Mouse (Mus musculus) natural killer cell, adult 2 months (primary cell): Measurements from ENCODE around the gene Rag2.
A peak's percentile ranks its signal among the peaks of the same experiment; 100 is the strongest.

Experiments
- DNase-seq, 2 experiments: peaks; one replicate each; pipeline ENCODE4 v3.0.0; 2022; ENCODE audit warnings: low spot score in 2 of 2

Rag2 gene

GRCm38 (mm10) chr2:101624526-101624925 lies at the start of gene Rag2:
Rag2 (plus strand) TSS chr2:101624718.
- DNase-seq = no peak

DNA sequence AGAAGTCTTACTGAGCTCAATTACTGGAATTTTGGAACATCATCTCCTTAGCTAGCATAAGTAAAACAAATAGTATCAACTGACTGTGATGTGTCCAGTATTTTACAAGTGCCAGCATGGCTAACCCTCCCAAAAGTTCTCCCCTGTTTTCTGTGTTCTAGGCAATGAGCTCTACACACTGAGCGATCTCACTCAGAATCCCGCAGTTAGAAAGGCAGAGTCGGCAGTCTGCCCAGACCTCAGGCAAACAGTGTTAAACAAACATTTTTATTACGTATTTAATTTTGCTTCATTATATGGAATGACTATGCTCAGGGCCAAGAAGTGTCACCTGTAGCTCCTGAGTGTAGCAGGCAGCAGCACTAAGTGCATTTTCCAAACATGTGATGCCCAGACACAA lies 47.3 kb upstream of the Rag2 start:
- DNase-seq = no peak

DNA sequence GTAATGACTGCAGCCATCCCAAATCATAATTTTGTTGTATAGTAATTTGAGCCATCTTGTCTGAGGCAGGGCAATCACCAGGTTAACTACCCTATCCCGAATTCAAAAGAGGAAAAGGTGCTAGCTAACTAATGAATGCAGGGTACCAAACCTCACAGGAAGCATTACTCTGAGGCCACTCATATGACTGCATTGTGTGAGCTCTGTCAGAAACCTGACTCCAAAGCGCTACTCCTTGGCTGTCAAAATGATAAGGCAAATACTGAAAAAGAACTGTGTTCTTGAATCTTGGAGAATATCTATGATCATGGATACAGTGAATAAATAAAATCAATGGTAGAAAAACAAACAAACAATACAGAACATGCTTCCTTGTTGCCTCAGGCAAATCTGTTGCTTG lies 44.5 kb upstream of the Rag2 start:
- DNase-seq = no peak

DNA sequence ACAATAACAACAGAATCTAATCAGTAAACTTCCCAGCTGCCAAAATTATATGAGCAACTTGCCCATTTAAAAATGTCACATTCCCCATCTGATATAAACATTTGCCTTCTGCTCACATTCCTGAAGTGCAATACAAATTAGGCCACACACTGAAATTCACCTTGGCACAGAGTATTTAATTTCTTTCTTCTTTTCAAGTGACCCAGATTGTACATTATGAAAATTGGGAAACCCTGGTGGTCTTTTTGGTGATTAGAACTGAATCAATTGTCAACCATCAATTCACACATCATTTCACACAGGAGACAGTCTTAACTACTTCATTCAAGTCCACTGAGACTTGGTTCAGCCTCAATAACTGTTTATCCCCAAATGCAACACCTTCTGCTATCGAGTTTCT lies 44.1 kb upstream of the Rag2 start:
- DNase-seq = no peak

DNA sequence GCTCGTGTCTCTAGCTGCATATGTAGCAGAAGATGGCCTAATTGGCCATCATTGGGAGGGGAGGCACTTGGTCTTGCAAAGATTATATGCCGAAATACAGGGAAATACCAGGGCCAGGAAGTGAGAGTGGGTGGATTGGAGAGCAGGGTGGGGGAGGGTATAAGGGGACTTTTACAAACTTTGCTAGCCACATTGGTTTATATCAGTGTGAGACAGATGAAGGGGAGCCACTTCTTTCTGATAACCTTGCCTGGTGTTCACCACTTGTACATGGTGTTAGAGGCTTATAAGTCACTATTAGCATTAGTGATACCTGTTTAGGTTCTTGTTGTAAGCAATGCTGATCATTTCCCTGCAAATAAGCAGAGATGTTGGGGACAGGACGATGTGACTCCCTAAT lies 43.5 kb upstream of the Rag2 start:
- DNase-seq = no peak

GRCm38 (mm10) chr2:101581418-101581817 lies 43.1 kb upstream of the Rag2 start:
- DNase-seq = no peak

- no peak for DNase-seq
Measured at GRCm38 (mm10) chr2:101591356-101591755, 33.2 kb upstream of the Rag2 start.

DNA sequence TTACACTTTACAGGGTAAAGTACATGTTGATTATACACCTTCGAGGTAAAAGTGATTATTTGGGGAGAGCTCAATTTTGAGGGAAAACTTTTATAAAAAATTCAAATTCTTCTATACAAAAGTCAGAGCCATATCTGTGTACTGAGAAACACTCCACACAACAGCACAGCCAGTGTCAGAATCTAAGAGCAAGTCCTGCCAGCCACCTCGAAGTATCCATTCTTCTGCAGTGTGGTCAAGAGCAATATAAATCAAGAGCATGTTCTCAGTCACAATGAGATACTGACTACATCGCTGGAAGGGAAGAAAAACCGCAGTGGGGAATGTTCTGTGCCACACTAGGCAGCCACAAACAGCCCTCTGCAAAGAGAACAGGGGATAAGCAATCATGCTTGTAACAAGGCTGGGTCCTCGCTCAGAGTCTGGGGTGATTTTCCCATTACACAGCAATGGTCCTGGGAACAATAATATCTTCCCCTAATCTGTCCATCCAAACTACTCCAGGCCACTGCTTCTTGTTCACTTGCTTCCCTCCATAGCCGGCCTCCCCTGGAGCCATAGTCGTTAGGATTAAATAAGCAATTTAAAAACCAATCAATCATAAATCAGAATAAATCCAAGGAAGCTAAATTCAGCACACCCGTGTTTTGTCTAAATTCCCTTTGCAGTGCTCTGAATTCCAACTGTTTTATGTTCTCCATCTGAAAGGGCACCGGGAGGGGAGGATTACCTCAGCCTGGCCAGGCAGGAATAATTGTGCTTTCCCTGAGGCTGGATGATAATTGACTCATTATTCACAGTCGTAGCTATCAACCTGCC lies 32.3 kb upstream of the Rag2 start:
- DNase-seq = no peak

DNA sequence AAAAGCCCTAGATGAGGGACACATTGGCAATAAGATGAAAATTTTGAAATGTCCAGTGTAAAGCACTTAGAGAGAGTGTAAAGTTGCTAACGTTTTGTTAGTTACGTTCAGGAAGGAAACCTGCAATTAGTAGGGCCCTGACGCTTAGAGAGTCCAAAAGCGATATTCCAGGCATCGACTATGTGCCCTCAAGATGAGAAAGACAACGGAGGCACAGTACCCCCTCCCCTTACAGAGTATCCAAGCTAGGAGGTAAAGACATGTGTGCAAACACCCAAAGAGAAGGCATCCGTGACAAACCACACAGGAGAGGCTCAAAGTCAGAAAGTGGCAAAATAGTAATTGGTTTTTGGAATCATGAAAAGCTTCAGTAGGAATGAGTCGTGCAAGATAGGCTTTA lies 31.6 kb upstream of the Rag2 start:
- no peak for DNase-seq

DNA sequence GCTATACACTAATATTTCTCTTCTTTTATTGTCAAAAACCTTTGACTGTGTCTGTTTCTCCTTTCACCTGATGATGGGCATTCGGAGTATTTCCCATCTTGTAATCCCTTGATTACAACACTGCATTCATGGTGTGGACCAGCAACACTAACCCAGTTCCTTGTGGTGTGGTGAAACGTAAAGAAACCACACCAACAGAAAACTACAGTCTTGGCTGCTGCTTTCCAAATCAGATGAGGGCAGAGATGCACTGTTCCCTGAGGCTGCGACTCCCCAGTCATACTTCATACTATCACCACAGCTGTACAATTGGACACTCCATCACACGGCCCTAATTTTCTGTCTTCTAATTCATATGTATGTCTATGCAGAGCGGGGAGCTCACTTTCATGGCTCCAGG lies 29.8 kb upstream of the Rag2 start:
- DNase-seq = no peak

DNA sequence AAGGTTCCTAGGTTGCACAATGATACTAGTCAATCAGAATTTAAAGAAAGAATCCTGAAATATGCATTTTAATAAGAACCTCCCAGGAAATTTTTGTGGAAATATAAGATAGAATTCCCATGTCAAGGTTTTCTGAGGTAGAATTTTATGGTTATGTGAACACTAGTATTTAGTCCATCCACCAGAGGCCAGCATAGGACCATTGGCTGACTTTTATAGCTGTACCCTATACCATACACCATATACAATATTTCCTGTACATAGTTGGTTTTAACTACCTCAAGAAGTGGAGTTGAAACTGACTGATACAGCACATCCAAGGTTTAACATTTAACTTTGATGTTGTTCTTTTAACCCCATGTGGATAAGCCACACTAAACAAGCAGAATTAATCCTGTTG lies 27.3 kb upstream of the Rag2 start:
- no peak for DNase-seq

GRCm38 (mm10) chr2:101598190-101599181 lies 26.0 kb upstream of the Rag2 start:
- DNase-seq = no peak

- no peak for DNase-seq
Measured at GRCm38 (mm10) chr2:101600703-101601102, 23.8 kb upstream of the Rag2 start.

GRCm38 (mm10) chr2:101603099-101603498 lies 21.4 kb upstream of the Rag2 start:
- DNase-seq = no peak

DNA sequence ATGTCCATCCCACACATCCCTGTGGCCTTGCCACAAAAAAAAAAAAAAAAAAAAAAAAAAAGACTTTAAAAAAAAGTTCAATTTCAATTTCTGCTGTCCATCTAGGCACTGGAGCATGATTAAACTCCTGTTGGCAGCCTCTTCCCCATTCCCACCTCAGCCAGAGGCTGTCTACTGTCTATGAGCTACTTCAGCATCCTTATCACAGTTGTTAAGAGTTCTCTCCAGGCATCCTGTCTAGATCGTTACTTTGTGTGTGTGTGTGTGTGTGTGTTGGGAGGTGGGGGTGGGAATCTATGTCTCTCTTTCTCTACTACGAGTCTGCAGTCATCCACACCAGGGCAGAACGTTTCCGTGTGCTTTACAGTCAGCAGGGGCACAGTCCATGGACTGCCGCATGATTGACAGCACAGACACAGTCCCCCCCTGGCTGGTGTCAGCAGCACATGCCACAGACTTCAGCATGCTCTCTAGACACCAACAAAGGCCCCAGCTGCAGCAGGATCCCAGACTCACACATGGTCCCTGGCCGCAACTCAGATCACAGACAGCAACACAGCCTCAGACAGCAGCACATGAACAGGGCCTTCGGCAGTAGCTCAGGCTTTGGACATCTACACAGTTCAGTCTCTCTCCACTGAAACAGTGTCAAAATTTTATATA lies 16.2 kb upstream of the Rag2 start:
- DNase-seq = no peak

- no peak for DNase-seq
Measured at GRCm38 (mm10) chr2:101610861-101611260, 13.7 kb upstream of the Rag2 start.

- peak in 1 of 2 experiments; percentile 36 for DNase-seq
Measured at GRCm38 (mm10) chr2:101615464-101616305, 8.8 kb upstream of the Rag2 start.

DNA sequence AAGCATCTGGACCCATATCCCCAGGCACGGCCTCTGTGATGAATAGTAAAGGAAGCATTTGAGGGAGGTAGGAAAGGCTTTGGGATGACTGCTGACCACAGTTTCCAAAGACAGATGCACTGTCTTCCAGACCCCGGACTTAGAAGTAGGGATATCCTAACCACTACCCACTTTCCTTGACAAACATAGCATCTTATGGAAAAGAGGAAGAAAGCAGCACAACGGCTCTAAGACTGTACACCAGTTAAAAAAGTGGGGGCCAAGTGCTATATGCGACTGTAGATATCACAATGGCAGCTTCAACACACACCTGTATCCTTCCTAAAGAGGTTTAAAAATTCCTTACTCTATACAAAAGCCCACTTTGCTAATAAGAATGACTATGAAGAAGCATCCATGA lies 6.1 kb upstream of the Rag2 start:
- DNase-seq = no peak

DNA sequence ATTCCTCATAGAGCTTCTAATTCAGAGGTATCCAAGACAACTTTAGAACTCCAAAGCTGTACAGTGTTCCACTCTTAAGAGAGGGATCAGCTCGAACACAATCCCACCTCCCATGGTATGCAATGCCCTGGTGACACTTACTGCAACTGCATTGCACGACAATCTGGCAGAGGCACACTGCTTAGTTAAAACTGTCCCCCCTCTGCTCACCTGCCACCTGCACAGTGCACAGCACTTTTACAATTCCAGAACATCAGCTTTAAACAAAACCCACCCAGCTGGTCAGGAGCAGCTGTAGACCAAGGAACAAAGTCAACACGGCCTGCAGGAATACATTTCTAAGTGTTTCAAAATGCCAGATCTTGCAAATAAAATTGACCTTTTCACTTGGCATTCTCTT lies 3.6 kb upstream of the Rag2 start:
- no peak for DNase-seq

GRCm38 (mm10) chr2:101621611-101622010 lies 2.9 kb upstream of the Rag2 start:
- no peak for DNase-seq

DNA sequence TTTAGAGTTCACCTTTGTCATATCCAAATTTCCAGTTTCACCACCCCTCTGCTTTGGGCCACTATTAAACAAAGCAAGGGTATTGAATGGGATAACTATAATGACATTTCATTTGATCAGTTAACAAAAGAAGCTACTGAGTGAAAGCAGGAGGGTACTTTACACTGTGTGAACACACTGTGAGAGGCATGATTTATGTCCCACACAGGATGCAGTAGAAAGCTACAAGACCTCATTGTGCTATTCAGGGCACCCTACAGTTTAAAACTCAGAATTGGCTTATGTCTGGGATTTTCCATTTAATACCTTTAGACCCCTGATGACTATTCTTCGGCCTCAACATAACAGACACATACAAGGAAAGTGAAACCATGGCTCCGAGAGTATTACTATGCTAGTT lies 1.5 kb upstream of the Rag2 start:
- DNase-seq = no peak
